Mouse (Mus musculus) hindbrain, postnatal 0 days (tissue): ENCODE measurements at regions not wholly inside any gene's neighbourhood (a gene's known extent, or its start where the extent isn't known, plus 50 kb on each side); places are given as distances from the start of the nearest gene placed in this dataset.

Experiments used
- ATAC-seq: fragments of 200-750 bp; cut with Nextera tagmentation; 2 replicates; pipeline ENCODE4 v1.8.0; 2017; ENCODE audit warnings: mild to moderate bottlenecking, moderate TSS enrichment, moderate library complexity
- DNase-seq: peaks from one replicate; pipeline ENCODE4 v3.0.0-alpha.2; 2015; ENCODE audit warnings: low spot score
- H3K27ac ChIP-seq: fragments of 300-500 bp; sonication (generic); 2 replicates; pipeline ENCODE4 v1.5.1; 2014; ENCODE audit warnings: mild to moderate bottlenecking
- H3K27me3 ChIP-seq: fragments of 300-500 bp; sonication (generic); 2 replicates; pipeline ENCODE4 v1.6.1; 2014; ENCODE audit warnings: low read length, mixed read lengths; ENCODE audit not compliant: insufficient read depth
- H3K36me3 ChIP-seq: fragments of 300-500 bp; sonication (generic); 2 replicates; pipeline ENCODE4 v1.6.1; 2014; ENCODE audit warnings: low read length, mixed read lengths; ENCODE audit not compliant: insufficient read depth
- H3K4me1 ChIP-seq: fragments of 300-500 bp; sonication (generic); 2 replicates; pipeline ENCODE4 v1.6.1; 2014; ENCODE audit warnings: antibody characterized with exemption, low read length, mixed read lengths; ENCODE audit not compliant: insufficient read depth
- H3K4me2 ChIP-seq: fragments of 300-500 bp; sonication (generic); 2 replicates; pipeline ENCODE4 v1.6.1; 2014; ENCODE audit warnings: low read depth, mild to moderate bottlenecking, low read length, moderate library complexity, mixed read lengths
- H3K4me3 ChIP-seq: fragments of 300-500 bp; sonication (generic); 2 replicates; pipeline ENCODE4 v1.5.1; 2014; ENCODE audit warnings: low read length
- H3K9ac ChIP-seq: fragments of 300-500 bp; sonication (generic); replicated peaks from 2 replicates; pipeline ENCODE4 v1.6.1; 2014; ENCODE audit warnings: mild to moderate bottlenecking, low read length, moderate library complexity, mixed read lengths
- H3K9me3 ChIP-seq: fragments of 300-500 bp; sonication (generic); 2 replicates; pipeline ENCODE4 v1.6.1; 2016; ENCODE audit warnings: low read length, mixed read lengths
- CTCF ChIP-seq: IDR thresholded peaks from 2 replicates; pipeline ENCODE4 v1.5.1; 2016; ENCODE audit warnings: antibody characterized with exemption, control low read depth, low read depth
- WGBS: fragments of 180-500 bp; shearing (Covaris S2); extraction: QIAGEN DNeasy Blood & Tissue Kit; methylation state at CpG from one replicate; pipeline ENCODE4 v1.1.7; 2014; 5-methylcytosine and 5-hydroxymethylcytosine counted together

GRCm38 (mm10) chr8:26591266-26591665, 385.9 kb upstream of the Zfp703 start:
- ATAC-seq = no peak
- 52% methylated on average over 3 of the region's 3 CpGs for WGBS
- H3K4me1 ChIP-seq = no peaks in the 10 kb centered on the region

DNA sequence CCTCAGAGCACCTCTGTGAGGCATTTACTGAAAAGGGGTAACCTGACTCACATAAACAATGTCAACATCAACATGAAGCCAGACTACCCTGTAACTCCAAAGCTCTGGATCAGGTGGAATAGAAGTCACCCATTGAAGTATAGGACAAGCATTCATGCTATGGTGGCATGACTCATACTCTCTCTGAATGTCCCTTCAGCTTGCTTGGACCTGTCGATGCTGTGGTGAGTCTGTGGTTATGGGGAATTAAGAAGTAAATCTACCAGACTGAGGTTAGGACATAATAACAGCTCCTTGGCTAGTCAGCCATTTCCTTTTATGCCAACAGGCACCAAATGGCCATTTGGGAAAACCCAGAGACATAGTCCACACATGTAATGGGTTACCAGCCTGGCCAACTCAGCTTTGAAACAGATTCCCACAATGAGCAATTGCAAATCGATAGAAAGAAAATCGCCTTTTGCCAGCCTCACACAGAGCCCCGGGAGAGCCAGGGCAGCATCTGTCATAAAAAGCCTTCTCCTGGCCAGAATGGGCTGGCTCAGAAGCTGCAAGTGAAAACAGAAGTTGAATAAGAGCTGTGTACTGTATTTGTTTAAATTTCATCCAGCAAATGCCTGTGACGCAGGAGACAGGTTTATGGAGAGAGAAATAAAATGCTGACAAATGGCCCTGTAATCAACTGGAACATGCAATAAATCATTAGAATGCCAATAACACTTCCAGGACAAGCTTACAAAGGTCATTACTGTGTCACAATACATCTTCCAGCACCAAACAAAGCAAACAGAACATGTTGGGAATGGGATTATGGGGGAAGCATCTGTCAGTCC, 383.4 kb upstream of the Zfp703 start:
- Histone ChIP-seq H3K27ac (no peak overlapping the region), H3K4me1 (no peaks in the 10 kb centered on the region), H3K9me3 (no peaks in the 10 kb centered on the region), H3K36me3 (no peaks in the 10 kb centered on the region), H3K4me3 (no peak overlapping the region), H3K9ac (no peak overlapping the region), H3K4me2 (no peak overlapping the region), H3K27me3 (no peaks in the 10 kb centered on the region)
- 36% methylated on average over 5 of the region's 5 CpGs for WGBS
- DNase-seq = peak; percentile 18
- TF ChIP-seq CTCF = no peak
- ATAC-seq = no peak

More at GRCm38 (mm10) chr8:26591266-26591665, 385.9 kb upstream of the Zfp703 start:
- Histone ChIP-seq H3K27me3 (no peaks in the 10 kb centered on the region), H3K27ac (no peak overlapping the region), H3K36me3 (no peaks in the 10 kb centered on the region), H3K4me3 (no peak overlapping the region), H3K9ac (no peak overlapping the region), H3K9me3 (no peaks in the 10 kb centered on the region), H3K4me2 (no peak overlapping the region)
- no peak for TF ChIP-seq CTCF
- DNase-seq = peak; percentile 22

DNA sequence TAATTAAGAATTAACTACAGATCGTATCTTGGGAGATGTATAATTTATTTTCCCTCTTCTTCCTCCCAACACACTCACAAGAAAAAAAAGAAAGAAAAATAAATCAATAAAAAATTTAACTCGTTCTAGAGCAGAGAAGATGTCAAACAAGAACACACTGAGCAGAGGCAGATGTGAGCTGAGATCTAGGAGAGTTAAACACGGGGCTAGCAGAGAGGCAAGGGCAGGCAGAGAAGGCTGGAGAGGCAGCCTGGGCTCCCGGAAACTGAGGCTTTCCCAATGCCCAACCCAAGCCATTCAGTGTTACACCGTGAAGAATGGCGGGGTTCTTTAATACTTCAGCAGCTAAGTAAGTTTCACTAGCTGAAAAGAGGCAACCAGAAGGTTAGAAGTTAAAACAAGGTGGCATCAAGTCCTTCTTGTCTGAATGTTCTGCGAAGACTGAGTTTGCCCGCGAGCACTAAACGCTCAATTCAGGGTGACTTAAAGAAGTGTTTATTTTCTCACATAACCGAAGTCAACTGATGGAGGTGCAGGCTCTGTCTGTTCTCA, 382.7 kb upstream of the Zfp703 start:
- Histone ChIP-seq H3K27ac (no peak overlapping the region), H3K36me3 (no peaks in the 10 kb centered on the region), H3K9ac (no peak overlapping the region), H3K27me3 (no peaks in the 10 kb centered on the region), H3K4me2 (no peak overlapping the region), H3K4me3 (no peak overlapping the region), H3K9me3 (no peaks in the 10 kb centered on the region), H3K4me1 (no peaks in the 10 kb centered on the region)
- ATAC-seq (no peak), DNase-seq (no peak)
- no peak for TF ChIP-seq CTCF
- WGBS = 63% methylated on average over 11 of the region's 11 CpGs

DNA sequence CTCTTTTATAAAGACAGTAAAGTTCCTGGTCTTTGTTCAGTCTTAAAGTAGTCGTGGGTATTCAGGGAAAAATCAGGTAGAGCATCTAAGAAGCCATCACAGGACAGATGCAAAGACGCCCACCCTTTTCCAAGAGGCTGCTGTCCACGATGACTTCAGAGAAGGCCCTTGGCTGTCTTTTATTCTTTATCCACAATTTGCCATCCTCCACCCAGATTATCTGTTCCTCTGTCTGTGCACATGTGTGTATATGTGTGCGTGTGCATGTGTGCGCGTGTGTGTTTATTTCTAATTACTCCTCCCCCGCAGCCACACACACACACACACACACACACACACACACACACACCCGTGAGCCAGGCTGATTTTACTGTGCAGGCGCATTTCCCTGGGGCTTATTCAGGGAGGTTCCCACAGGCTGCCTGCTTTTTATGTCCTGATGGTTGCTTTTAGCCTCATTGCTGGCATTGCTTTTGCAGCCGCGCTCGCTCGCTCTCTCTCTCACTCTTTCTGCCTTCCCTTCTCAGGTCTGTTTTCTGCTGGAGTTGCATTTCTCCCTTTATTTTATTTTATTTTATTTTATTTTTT, 381.6 kb upstream of the Zfp703 start:
- WGBS = 70% methylated on average over 13 of the region's 13 CpGs
- no peak for TF ChIP-seq CTCF
- Histone ChIP-seq H3K36me3 (no peaks in the 10 kb centered on the region), H3K4me2 (no peak overlapping the region), H3K27ac (no peak overlapping the region; the same call in 1 of the 2 replicates), H3K27me3 (no peaks in the 10 kb centered on the region), H3K4me3 (no peak overlapping the region), H3K4me1 (no peaks in the 10 kb centered on the region), H3K9ac (no peak overlapping the region), H3K9me3 (no peaks in the 10 kb centered on the region)
- no peak for ATAC-seq
- peak; percentile 46 for DNase-seq

GRCm38 (mm10) chr8:26596665-26597362, 380.3 kb upstream of the Zfp703 start:
- DNase-seq (no peak), ATAC-seq (no peak)

GRCm38 (mm10) chr8:26598520-26598919, 378.6 kb upstream of the Zfp703 start:
- Histone ChIP-seq H3K4me2 (no peak overlapping the region), H3K4me3 (no peak overlapping the region), H3K4me1 (no peaks in the 10 kb centered on the region), H3K27me3 (no peaks in the 10 kb centered on the region), H3K9me3 (no peaks in the 10 kb centered on the region), H3K9ac (no peak overlapping the region), H3K36me3 (no peaks in the 10 kb centered on the region), H3K27ac (no peak overlapping the region)
- TF ChIP-seq CTCF = no peak
- 89% methylated on average over 8 of the region's 8 CpGs for WGBS
- DNase-seq (no peak), ATAC-seq (no peak)

More at GRCm38 (mm10) chr8:26596665-26597362, 380.3 kb upstream of the Zfp703 start:
- WGBS = 64% methylated on average over 7 of the region's 7 CpGs
- peak; percentile 27; the same call in 1 of the 2 replicates for TF ChIP-seq CTCF
- H3K9me3 ChIP-seq = no peaks in the 10 kb centered on the region
- H3K4me3 ChIP-seq = no peak overlapping the region
- H3K4me1 ChIP-seq = no peaks in the 10 kb centered on the region
- no peak overlapping the region for H3K9ac ChIP-seq
- no peak overlapping the region for H3K4me2 ChIP-seq
- no peaks in the 10 kb centered on the region for H3K27me3 ChIP-seq
- no peak overlapping the region for H3K27ac ChIP-seq
- H3K36me3 ChIP-seq = no peaks in the 10 kb centered on the region
